Mouse (Mus musculus): Measurements from ENCODE around the gene Gm21988. TPM values are rescaled to one million over a fixed set of nuclear protein-coding genes. Genes with fewer than 3 reads are reported as not detected.

Gene Gm21988
- polyA plus RNA-seq, 1 experiment: 6.0 TPM

- H3K4me1 ChIP-seq (ENCODE audit: control insufficient read depth): peaks cover 36% of the 10 kb centered on the region
- H3K4me3 ChIP-seq (replicated peaks): no peak overlapping the region
- TF ChIP-seq TAL1 (IDR thresholded peaks at IDR 0.05; ENCODE audit: low read length) (no peak), GATA1 (IDR thresholded peaks at IDR 0.05; ENCODE audit: low read length) (no peak)
- peaks cover 59% of the 10 kb centered on the region for H3K27me3 ChIP-seq (ENCODE audit: control insufficient read depth)
- H3K36me3 ChIP-seq (ENCODE audit: control insufficient read depth): peaks cover 27% of the 10 kb centered on the region
- peaks cover 5% of the 10 kb centered on the region; the same call in 1 of the 2 replicates for H3K9me3 ChIP-seq (ENCODE audit: control insufficient read depth, low read length)
These were observed 24.8 kb downstream of the Gm21988 start for GRCm38 (mm10) chr11:70214856-70215209.

- H3K4me1 ChIP-seq (ENCODE audit: control insufficient read depth): peaks cover 31% of the 10 kb centered on the region
- H3K9me3 ChIP-seq (ENCODE audit: control insufficient read depth, low read length): peaks cover 5% of the 10 kb centered on the region; the same call in 1 of the 2 replicates
- peak overlapping the region; percentile 13 for H3K4me3 ChIP-seq (replicated peaks)
- H3K36me3 ChIP-seq (ENCODE audit: control insufficient read depth): peaks cover 27% of the 10 kb centered on the region
- peaks cover 59% of the 10 kb centered on the region for H3K27me3 ChIP-seq (ENCODE audit: control insufficient read depth)
- no peak for TF ChIP-seq TAL1 (IDR thresholded peaks at IDR 0.05; ENCODE audit: low read length)
- TF ChIP-seq GATA1 (IDR thresholded peaks at IDR 0.05; ENCODE audit: low read length): no peak
These were observed 25.3 kb downstream of the Gm21988 start for GRCm38 (mm10) chr11:70214191-70214855.

- Histone ChIP-seq H3K9me3 (ENCODE audit: control insufficient read depth, low read length) (peaks cover 5% of the 10 kb centered on the region; the same call in 1 of the 2 replicates), H3K36me3 (ENCODE audit: control insufficient read depth) (peaks cover 22% of the 10 kb centered on the region), H3K4me3 (replicated peaks) (no peak overlapping the region), H3K27me3 (ENCODE audit: control insufficient read depth) (peaks cover 59% of the 10 kb centered on the region), H3K4me1 (ENCODE audit: control insufficient read depth) (peaks cover 25% of the 10 kb centered on the region)
- TF ChIP-seq TAL1 (IDR thresholded peaks at IDR 0.05; ENCODE audit: low read length) (no peak), GATA1 (IDR thresholded peaks at IDR 0.05; ENCODE audit: low read length) (no peak)
These were observed 25.9 kb downstream of the Gm21988 start for GRCm38 (mm10) chr11:70213736-70214135.

- H3K36me3 ChIP-seq (ENCODE audit: control insufficient read depth): peaks cover 13% of the 10 kb centered on the region
- peaks cover 17% of the 10 kb centered on the region for H3K4me1 ChIP-seq (ENCODE audit: control insufficient read depth)
- H3K4me3 ChIP-seq (replicated peaks): no peak overlapping the region
- peaks cover 59% of the 10 kb centered on the region for H3K27me3 ChIP-seq (ENCODE audit: control insufficient read depth)
- peaks cover 5% of the 10 kb centered on the region; the same call in 1 of the 2 replicates for H3K9me3 ChIP-seq (ENCODE audit: control insufficient read depth, low read length)
- TF ChIP-seq GATA1 (IDR thresholded peaks at IDR 0.05; ENCODE audit: low read length) (no peak), TAL1 (IDR thresholded peaks at IDR 0.05; ENCODE audit: low read length) (no peak)
These were observed 26.7 kb downstream of the Gm21988 start for GRCm38 (mm10) chr11:70212896-70213295.

GRCm38 (mm10) chr11:70212423-70212822 lies 27.2 kb downstream of the Gm21988 start, which contains the start of gene Slc16a11:
Gene Slc16a11, plus strand, starts transcription at chr11:70212752.
- H3K27me3 ChIP-seq (ENCODE audit: control insufficient read depth): peaks cover 59% of the 10 kb centered on the region
- peaks cover 9% of the 10 kb centered on the region for H3K36me3 ChIP-seq (ENCODE audit: control insufficient read depth)
- peaks cover 12% of the 10 kb centered on the region for H3K4me1 ChIP-seq (ENCODE audit: control insufficient read depth)
- H3K4me3 ChIP-seq (replicated peaks): no peak within 1 kb of the TSS
- TF ChIP-seq GATA1 (IDR thresholded peaks at IDR 0.05; ENCODE audit: low read length): no peak
- TF ChIP-seq TAL1 (IDR thresholded peaks at IDR 0.05; ENCODE audit: low read length): no peak
- H3K9me3 ChIP-seq (ENCODE audit: control insufficient read depth, low read length): peaks cover 5% of the 10 kb centered on the region; the same call in 1 of the 2 replicates

GRCm38 (mm10) chr11:70211972-70212371 lies 27.7 kb downstream of the Gm21988 start:
- peaks cover 5% of the 10 kb centered on the region; the same call in 1 of the 2 replicates for H3K9me3 ChIP-seq (ENCODE audit: control insufficient read depth, low read length)
- peaks cover 5% of the 10 kb centered on the region for H3K36me3 ChIP-seq (ENCODE audit: control insufficient read depth)
- TF ChIP-seq GATA1 (IDR thresholded peaks at IDR 0.05; ENCODE audit: low read length): no peak
- TF ChIP-seq TAL1 (IDR thresholded peaks at IDR 0.05; ENCODE audit: low read length): no peak
- peaks cover 59% of the 10 kb centered on the region for H3K27me3 ChIP-seq (ENCODE audit: control insufficient read depth)
- H3K4me1 ChIP-seq (ENCODE audit: control insufficient read depth): peaks cover 12% of the 10 kb centered on the region
- no peak overlapping the region for H3K4me3 ChIP-seq (replicated peaks)

- Histone ChIP-seq H3K27me3 (ENCODE audit: control insufficient read depth) (peaks cover 53% of the 10 kb centered on the region), H3K36me3 (ENCODE audit: control insufficient read depth) (no peaks in the 10 kb centered on the region), H3K9me3 (ENCODE audit: control insufficient read depth, low read length) (peaks cover 5% of the 10 kb centered on the region; the same call in 1 of the 2 replicates), H3K4me1 (ENCODE audit: control insufficient read depth) (peaks cover 12% of the 10 kb centered on the region), H3K4me3 (replicated peaks) (no peak overlapping the region)
- TF ChIP-seq GATA1 (IDR thresholded peaks at IDR 0.05; ENCODE audit: low read length): no peak
- no peak for TF ChIP-seq TAL1 (IDR thresholded peaks at IDR 0.05; ENCODE audit: low read length)
These were observed 28.9 kb downstream of the Gm21988 start for GRCm38 (mm10) chr11:70210681-70211080.

GRCm38 (mm10) chr11:70208778-70209388 lies 30.7 kb downstream of the Gm21988 start:
- Histone ChIP-seq H3K36me3 (ENCODE audit: control insufficient read depth) (no peaks in the 10 kb centered on the region), H3K4me1 (ENCODE audit: control insufficient read depth) (no peaks in the 10 kb centered on the region), H3K27me3 (ENCODE audit: control insufficient read depth) (peaks cover 39% of the 10 kb centered on the region), H3K4me3 (replicated peaks) (no peak overlapping the region), H3K9me3 (ENCODE audit: control insufficient read depth, low read length) (no peaks in the 10 kb centered on the region)
- TF ChIP-seq GATA1 (IDR thresholded peaks at IDR 0.05; ENCODE audit: low read length) (no peak), TAL1 (IDR thresholded peaks at IDR 0.05; ENCODE audit: low read length) (no peak)

- H3K4me3 ChIP-seq (replicated peaks): no peak overlapping the region
- H3K4me1 ChIP-seq (ENCODE audit: control insufficient read depth): no peaks in the 10 kb centered on the region; the same call in 1 of the 2 replicates
- H3K36me3 ChIP-seq (ENCODE audit: control insufficient read depth): no peaks in the 10 kb centered on the region
- peaks cover 26% of the 10 kb centered on the region for H3K27me3 ChIP-seq (ENCODE audit: control insufficient read depth)
- no peaks in the 10 kb centered on the region for H3K9me3 ChIP-seq (ENCODE audit: control insufficient read depth, low read length)
- TF ChIP-seq GATA1 (IDR thresholded peaks at IDR 0.05; ENCODE audit: low read length): no peak
- TF ChIP-seq TAL1 (IDR thresholded peaks at IDR 0.05; ENCODE audit: low read length): no peak
These were observed 32.3 kb downstream of the Gm21988 start for GRCm38 (mm10) chr11:70207283-70207682.
